Mouse (Mus musculus) brain, embryonic 14.5 days (tissue): ENCODE results near the gene Fbxl21.

ENCODE experiments used
- CTCF ChIP-seq: fragments of 200-500 bp; IDR thresholded peaks from 2 replicates; pipeline ENCODE4 v1.5.1; 2012; ENCODE audit warnings: inconsistent platforms, mild to moderate bottlenecking, moderate library complexity, borderline replicate concordance; ENCODE audit not compliant: insufficient read depth, insufficient read length; ENCODE audit errors: extremely low read depth
- POLR2A ChIP-seq: fragments of 200-500 bp; IDR thresholded peaks from 2 replicates; pipeline ENCODE4 v1.6.1; 2012; ENCODE audit warnings: mild to moderate bottlenecking, inconsistent platforms, borderline replicate concordance; ENCODE audit not compliant: poor library complexity, insufficient read depth, insufficient read length, severe bottlenecking; ENCODE audit errors: extremely low read depth

DNA sequence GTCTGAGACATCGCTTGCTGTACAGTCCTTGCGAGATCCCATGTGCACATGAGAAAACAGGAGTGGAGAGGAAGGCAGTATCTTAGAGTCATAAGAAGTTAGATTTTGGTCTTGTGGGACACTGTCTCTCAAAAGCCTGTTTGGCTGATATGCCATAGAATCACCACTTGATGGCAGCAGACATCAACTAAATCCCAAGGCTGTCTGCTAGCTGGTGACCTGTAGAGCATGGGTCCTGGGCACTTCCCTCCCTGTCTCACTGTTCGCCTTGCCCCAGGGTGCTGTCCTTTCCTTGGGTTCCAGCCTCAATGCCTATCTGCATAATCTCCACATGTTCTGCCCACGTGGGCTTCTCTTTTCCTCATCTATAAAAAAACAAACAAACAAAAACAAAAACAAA is 46.9 kb upstream of the Fbxl21 start:
- TF ChIP-seq POLR2A, result no peak
- TF ChIP-seq CTCF, result peak; percentile 87
